Mouse (Mus musculus) neural tube, embryonic 13.5 days (tissue): ENCODE data around the gene Csnk1g2. TPM values are rescaled to one million over a fixed set of nuclear protein-coding genes. Genes with fewer than 3 reads are reported as not detected.

ENCODE experiments used
- ATAC-seq: fragments of 200-750 bp; cut with Nextera tagmentation; 2 replicates; pipeline ENCODE4 v1.8.0; 2017; ENCODE audit warnings: low read depth, mild to moderate bottlenecking, moderate TSS enrichment, moderate library complexity
- H3K27ac ChIP-seq: fragments of 300-500 bp; sonication (generic); replicated peaks from 2 replicates; pipeline ENCODE4 v1.5.1; 2015; ENCODE audit warnings: moderate library complexity, mild to moderate bottlenecking, inconsistent platforms
- H3K27me3 ChIP-seq: fragments of 300-500 bp; sonication (generic); 2 replicates; pipeline ENCODE4 v1.6.1; 2015; ENCODE audit warnings: mild to moderate bottlenecking, inconsistent platforms
- H3K36me3 ChIP-seq: fragments of 300-500 bp; sonication (generic); 2 replicates; pipeline ENCODE4 v1.6.1; 2015; ENCODE audit warnings: mild to moderate bottlenecking, inconsistent platforms
- H3K4me1 ChIP-seq: fragments of 300-500 bp; sonication (generic); replicated peaks from 2 replicates; pipeline ENCODE4 v1.6.1; 2015; ENCODE audit warnings: inconsistent platforms
- H3K4me2 ChIP-seq: fragments of 300-500 bp; sonication (generic); 2 replicates; pipeline ENCODE4 v1.6.1; 2015; ENCODE audit warnings: inconsistent platforms, mild to moderate bottlenecking, moderate library complexity
- H3K4me3 ChIP-seq: fragments of 300-500 bp; sonication (generic); 2 replicates; pipeline ENCODE4 v1.5.1; 2015; ENCODE audit warnings: mild to moderate bottlenecking, inconsistent platforms
- H3K9ac ChIP-seq: fragments of 300-500 bp; sonication (generic); 2 replicates; pipeline ENCODE4 v1.6.1; 2015; ENCODE audit warnings: moderate library complexity, mild to moderate bottlenecking, inconsistent platforms
- H3K9me3 ChIP-seq: fragments of 300-500 bp; sonication (generic); 2 replicates; pipeline ENCODE4 v1.6.1; 2016; ENCODE audit warnings: inconsistent platforms
- WGBS: fragments of 180-500 bp; shearing (Covaris S2); methylation state at CpG from one replicate; pipeline ENCODE4 v1.1.7; 2015; 5-methylcytosine and 5-hydroxymethylcytosine counted together
- polyA plus RNA-seq: library from polyadenylated mRNA; unstranded; fragments of >200 nt; fragmentation: Nextera tagmentation; extraction: Ambion mirVana; gene quantifications from 2 replicates; pipeline ENCODE4 v1.2.1, GENCODE M21; 2015

The Csnk1g2 gene
- polyA plus RNA-seq, 1 experiment from 2014 or later, result 110 TPM

DNA sequence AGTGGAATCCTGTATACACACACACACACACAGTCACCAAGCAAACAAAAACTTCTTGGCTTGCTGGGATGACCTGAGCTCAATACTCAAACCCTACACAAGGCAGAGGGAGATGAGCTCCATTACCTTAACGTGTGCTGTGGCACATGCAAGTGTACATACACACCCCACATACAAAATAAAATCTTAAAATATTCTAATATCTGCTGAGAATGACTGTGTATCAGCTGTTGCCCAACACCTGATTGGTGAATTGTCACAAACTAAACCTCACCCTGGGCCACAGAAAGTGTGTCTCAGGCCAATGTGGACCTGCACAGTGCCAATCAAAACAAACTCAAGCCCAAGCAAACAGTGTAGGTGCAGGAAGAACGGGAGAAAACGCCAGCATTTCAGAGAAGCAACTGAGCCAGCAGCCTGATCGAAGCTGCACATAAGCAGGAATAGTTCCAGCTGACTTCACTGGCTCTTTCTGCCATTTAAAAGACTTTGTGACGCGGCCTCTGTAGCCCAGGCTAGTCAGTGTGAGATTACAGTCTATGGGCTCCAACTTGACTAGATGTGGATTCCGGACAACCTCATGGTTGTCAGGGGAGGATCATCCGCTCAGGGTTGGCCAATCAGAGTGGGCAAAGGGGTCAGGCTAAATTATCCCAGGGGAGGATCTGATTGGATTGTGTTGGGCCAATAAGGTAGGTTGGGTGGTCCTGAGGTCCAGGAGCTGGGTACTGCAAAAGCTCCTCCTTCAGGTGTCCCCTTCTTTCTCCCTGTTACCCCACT lies 3.0 kb upstream of the Csnk1g2 start:
- 38% methylated on average over 8 of the region's 8 CpGs for WGBS
- ATAC-seq, result no peak
- no peak overlapping the region for H3K27ac ChIP-seq

DNA sequence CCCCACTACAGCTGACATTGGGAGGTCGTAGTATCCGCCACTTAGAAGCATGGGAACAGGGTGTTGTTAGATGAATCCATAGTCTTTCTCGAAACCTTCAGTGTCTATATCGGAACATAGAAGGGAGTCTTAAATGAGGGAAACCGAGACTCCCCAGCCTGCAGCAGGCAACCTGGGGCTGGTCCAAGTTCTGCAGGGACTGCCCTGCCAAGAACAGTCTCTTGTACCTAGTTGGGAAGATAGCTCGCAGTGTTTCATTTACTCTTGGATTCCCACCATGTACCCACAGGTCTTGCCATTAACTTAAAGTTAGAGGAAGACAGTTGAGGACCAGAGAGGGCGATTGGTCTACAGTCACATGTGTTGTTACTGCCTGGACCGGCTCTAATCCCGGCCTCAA lies 2.3 kb upstream of the Csnk1g2 start:
- H3K4me2 ChIP-seq, result no peak overlapping the region
- 89% methylated on average over 9 of the region's 9 CpGs for WGBS
- no peaks in the 10 kb centered on the region for H3K27me3 ChIP-seq
- no peak overlapping the region for H3K9ac ChIP-seq
- H3K4me1 ChIP-seq, result peaks cover 32% of the 10 kb centered on the region
- H3K36me3 ChIP-seq, result peaks cover 11% of the 10 kb centered on the region
- H3K9me3 ChIP-seq, result no peaks in the 10 kb centered on the region
- no peak overlapping the region for H3K27ac ChIP-seq
- H3K4me3 ChIP-seq, result no peak overlapping the region
- ATAC-seq, result no peak

More for the DNA sequence above, 3.0 kb upstream of the Csnk1g2 start:
- Histone ChIP-seq H3K9me3 (no peaks in the 10 kb centered on the region), H3K36me3 (peaks cover 18% of the 10 kb centered on the region), H3K4me1 (peaks cover 25% of the 10 kb centered on the region), H3K4me3 (no peak overlapping the region), H3K27me3 (no peaks in the 10 kb centered on the region), H3K4me2 (no peak overlapping the region), H3K9ac (0 out of 2 replicates have a peak overlapping the region, but pooled peaks have one; percentile 34)

DNA sequence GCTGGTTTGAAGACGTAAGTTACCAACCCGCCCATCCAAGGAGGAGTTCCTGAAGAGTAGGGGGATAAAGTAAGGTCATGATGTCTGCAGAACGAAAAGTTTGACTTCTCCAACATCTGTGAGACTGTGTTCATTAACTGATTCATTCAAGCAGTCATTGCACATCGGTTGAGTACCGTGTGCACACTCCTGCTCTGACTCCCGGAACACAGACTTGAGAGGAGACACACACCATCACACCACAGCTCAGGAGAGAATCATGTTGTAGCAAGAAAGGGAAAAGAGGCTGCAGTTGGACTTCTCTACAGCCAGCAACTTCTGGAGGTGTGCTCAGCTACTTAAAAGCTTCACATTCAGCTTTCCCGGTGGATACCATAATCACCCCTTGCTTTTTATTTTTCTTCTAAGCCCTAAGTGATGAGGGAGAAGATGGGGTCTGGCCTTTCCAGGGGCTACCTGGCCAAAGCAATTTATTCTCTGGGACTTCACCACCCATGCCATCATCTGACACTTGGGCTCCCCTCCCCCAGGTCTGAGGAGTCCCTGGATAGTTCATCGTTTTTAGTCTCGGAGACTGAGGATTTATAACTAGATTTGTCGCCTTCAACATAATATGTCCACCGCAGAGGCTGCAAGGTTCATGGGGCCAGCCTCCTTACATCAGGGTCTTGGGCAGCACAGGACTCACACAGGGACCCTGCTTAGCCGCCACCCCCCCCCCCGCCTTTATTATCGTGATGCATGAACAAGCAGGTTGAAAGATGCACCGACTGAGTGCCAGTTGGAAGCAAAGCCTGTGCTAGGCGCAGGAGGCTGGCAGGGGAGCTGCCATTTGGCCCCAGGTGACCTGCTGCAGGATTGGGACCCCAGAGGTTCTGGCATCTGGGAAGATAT lies 1.6 kb upstream of the Csnk1g2 start:
- H3K9me3 ChIP-seq, result no peaks in the 10 kb centered on the region
- 0 out of 2 replicates have a peak, but pooled peaks cover 4% of the 10 kb centered on the region for H3K36me3 ChIP-seq
- ATAC-seq, result no peak; the same call in 1 of the 2 replicates
- H3K4me1 ChIP-seq, result peaks cover 39% of the 10 kb centered on the region
- peak overlapping the region; percentile 71 for H3K9ac ChIP-seq
- peak overlapping the region; percentile 96 for H3K27ac ChIP-seq
- no peaks in the 10 kb centered on the region for H3K27me3 ChIP-seq
- H3K4me2 ChIP-seq, result peak overlapping the region; percentile 68
- peak overlapping the region; percentile 90 for H3K4me3 ChIP-seq
- 55% methylated on average over 16 of the region's 16 CpGs for WGBS

DNA sequence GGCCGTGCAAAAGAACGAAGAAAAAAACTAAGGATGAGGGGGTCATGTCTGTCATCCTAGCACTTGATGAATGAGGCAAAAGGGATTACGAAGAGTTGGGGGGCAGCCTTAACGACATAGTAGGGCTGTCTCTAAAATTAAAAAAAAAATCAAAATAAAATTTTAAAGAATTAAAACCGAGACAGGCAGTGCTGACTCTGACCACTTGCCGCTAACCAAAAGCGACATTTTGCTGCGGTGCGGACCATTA lies 1.0 kb upstream of the Csnk1g2 start:
- H3K27me3 ChIP-seq, result no peaks in the 10 kb centered on the region
- WGBS, result 3% methylated on average over 9 of the region's 9 CpGs
- H3K9me3 ChIP-seq, result no peaks in the 10 kb centered on the region
- peak overlapping the region; percentile 96 for H3K27ac ChIP-seq
- H3K4me2 ChIP-seq, result peak overlapping the region; percentile 68
- H3K36me3 ChIP-seq, result no peaks in the 10 kb centered on the region
- ATAC-seq, result no peak
- peak overlapping the region; percentile 71 for H3K9ac ChIP-seq
- H3K4me1 ChIP-seq, result peaks cover 39% of the 10 kb centered on the region
- peak overlapping the region; percentile 90 for H3K4me3 ChIP-seq

DNA sequence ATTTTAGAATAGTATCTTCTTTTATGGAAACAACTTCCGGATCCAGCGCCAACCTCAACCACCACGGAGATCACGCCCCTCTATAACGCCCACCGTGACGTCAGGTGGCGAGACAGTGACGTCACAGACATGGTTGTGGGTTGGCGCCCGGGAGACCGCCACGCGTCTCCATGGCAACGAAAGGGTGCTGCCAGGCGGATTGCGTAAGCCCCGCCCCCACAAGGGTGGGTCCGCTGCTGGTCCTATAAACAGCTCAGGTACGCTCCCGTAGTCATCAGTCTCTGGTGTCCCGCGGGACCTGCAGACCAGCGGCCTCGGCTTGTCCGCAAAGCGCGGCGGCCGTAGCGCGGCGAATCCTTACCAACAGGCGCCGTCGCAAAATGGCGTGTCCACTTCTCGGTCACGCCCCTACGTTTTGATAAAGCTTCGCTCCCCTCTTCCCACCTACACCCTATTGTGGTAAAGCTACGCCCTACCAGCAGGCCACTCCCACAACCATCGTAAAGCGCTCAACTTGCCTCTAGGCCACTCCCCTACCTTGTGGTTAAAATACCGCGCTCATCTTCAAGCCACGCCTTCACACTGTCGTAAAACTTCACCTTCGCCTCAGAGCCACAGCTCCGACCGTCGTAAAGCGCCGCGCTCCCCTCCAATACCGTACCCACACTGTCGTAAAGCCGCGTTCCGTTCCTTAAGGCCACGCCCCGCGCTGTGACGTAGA lies 538 bp upstream of the Csnk1g2 start:
- H3K9me3 ChIP-seq, result no peaks in the 10 kb centered on the region
- H3K4me3 ChIP-seq, result peak overlapping the region; percentile 90
- H3K36me3 ChIP-seq, result no peaks in the 10 kb centered on the region
- peaks cover 39% of the 10 kb centered on the region for H3K4me1 ChIP-seq
- H3K9ac ChIP-seq, result peak overlapping the region; percentile 71
- H3K4me2 ChIP-seq, result peak overlapping the region; percentile 100
- H3K27me3 ChIP-seq, result no peaks in the 10 kb centered on the region
- H3K27ac ChIP-seq, result peak overlapping the region; percentile 96
- under 1% methylated on average over 64 of the region's 64 CpGs for WGBS
- peak; percentile 97 for ATAC-seq

DNA sequence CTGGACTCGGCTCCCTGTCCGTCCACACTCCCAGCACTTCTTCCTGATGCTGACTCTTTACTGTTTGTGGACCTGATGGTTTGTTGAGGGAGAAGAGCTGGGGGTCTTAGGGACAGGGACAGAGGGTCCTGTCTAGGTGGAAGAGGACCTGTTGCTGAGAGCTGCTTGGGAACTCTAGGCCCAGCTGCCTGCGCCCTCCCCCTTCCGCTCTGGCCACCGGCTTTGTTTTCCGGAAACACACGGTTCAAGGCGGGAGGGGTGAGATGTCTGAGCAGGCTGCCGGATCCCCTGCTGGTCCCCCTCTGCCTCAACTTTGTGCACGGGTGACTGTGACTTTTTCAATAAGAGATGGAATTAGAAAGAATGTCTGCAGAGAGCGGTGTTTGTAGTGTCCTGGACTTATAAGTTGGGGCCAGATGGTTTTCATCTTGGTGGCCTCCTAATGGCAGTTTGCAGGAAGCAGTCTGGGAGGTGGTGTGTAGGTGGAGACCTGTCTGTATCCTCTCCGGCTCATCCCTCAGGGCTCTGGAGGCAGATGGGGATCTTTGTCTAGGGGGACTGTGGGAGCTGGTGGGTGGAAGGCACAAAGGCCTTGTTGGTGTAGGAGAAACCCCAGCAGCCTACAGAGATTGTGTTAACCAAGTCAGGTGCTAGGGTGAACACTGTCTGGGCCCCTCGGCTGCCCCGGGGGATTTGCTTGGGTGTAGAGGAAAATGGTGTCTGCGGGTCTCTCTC lies 986 bp downstream of the Csnk1g2 start:
- Histone ChIP-seq H3K27me3 (no peaks in the 10 kb centered on the region), H3K27ac (peak overlapping the region; percentile 86), H3K4me2 (peak overlapping the region; percentile 100), H3K4me3 (peak overlapping the region; percentile 90), H3K9ac (peak overlapping the region; percentile 96), H3K4me1 (peaks cover 52% of the 10 kb centered on the region), H3K9me3 (no peaks in the 10 kb centered on the region), H3K36me3 (no peaks in the 10 kb centered on the region)
- 20% methylated on average over 15 of the region's 15 CpGs for WGBS
- ATAC-seq, result no peak

DNA sequence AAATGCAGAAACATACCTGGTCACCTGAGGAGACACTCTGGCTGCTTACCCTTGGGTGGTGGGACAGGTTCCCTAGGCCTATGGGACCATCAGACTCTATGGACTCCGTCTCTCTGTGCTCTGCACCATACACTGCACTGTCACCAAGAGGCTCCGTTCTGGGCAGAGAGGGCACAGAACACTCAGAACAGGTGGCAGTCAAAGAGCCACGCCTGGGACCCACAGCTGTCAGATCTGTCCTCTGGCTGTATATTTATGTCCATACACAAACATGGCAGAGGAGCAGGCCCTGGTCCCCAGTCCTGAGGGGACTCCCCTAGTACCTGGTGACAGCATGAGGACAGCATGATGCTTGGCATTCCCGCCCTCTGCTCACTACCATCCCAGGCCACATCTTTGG lies 3.1 kb downstream of the Csnk1g2 start:
- Histone ChIP-seq H3K36me3 (0 out of 2 replicates have a peak, but pooled peaks cover 6% of the 10 kb centered on the region), H3K9me3 (no peaks in the 10 kb centered on the region), H3K4me1 (peaks cover 63% of the 10 kb centered on the region), H3K4me2 (no peak overlapping the region), H3K4me3 (no peak overlapping the region), H3K27ac (no peak overlapping the region), H3K27me3 (no peaks in the 10 kb centered on the region), H3K9ac (no peak overlapping the region)
- no peak for ATAC-seq
- 84% methylated on average over 4 of the region's 4 CpGs for WGBS

DNA sequence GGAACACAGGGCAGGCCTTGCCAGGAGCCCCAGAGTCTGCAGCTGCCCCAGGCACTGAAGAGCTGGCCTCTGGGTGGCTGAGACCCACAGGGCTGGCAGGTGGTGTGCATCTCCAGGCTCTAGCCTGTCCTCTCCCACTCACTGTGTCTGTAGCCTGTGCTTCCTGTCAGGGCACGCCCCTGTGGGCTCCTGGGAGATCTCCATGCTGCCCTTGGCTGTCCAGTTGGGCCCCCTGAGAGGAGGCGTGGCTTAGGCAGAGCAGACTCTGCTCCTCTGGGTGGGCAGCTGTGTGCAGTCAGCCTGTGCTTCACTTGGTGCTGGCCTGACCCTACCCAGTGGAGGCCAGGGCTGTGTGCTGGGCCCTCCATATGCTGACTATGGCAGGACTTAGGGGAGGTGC lies 5.0 kb downstream of the Csnk1g2 start:
- H3K27me3 ChIP-seq, result no peaks in the 10 kb centered on the region
- ATAC-seq, result no peak
- H3K4me2 ChIP-seq, result 0 out of 2 replicates have a peak overlapping the region, but pooled peaks have one; percentile 3
- H3K27ac ChIP-seq, result no peak overlapping the region
- H3K9ac ChIP-seq, result no peak overlapping the region
- no peaks in the 10 kb centered on the region for H3K9me3 ChIP-seq
- no peak overlapping the region for H3K4me3 ChIP-seq
- 55% methylated on average over 2 of the region's 2 CpGs for WGBS
- 0 out of 2 replicates have a peak, but pooled peaks cover 6% of the 10 kb centered on the region for H3K36me3 ChIP-seq
- peaks cover 55% of the 10 kb centered on the region for H3K4me1 ChIP-seq

DNA sequence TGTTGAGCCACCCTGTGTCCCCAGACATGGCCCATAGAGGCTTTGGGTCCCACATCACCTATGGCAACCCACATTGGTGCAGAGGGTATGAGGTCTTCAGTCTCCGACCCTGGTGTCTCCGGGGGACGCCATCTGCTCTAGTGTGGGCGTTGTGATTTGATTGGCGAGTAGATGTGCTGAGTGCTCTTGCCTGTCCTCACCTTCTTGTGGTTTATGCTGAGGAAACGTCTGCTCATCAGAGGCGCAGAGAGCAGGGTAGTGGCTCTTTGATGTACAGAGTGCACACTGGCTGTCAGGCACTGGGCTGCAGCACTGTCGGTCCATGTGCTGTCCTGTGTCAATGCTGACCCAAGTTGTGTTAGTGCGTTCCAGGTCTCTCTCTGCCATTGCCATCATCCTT lies 6.3 kb downstream of the Csnk1g2 start:
- Histone ChIP-seq H3K27me3 (no peaks in the 10 kb centered on the region), H3K4me1 (peaks cover 46% of the 10 kb centered on the region), H3K9me3 (no peaks in the 10 kb centered on the region), H3K36me3 (peaks cover 10% of the 10 kb centered on the region; the same call in 1 of the 2 replicates), H3K4me3 (no peak overlapping the region), H3K4me2 (no peak overlapping the region), H3K27ac (no peak overlapping the region), H3K9ac (0 out of 2 replicates have a peak overlapping the region, but pooled peaks have one; percentile 8)
- 82% methylated on average over 9 of the region's 9 CpGs for WGBS
- no peak for ATAC-seq

DNA sequence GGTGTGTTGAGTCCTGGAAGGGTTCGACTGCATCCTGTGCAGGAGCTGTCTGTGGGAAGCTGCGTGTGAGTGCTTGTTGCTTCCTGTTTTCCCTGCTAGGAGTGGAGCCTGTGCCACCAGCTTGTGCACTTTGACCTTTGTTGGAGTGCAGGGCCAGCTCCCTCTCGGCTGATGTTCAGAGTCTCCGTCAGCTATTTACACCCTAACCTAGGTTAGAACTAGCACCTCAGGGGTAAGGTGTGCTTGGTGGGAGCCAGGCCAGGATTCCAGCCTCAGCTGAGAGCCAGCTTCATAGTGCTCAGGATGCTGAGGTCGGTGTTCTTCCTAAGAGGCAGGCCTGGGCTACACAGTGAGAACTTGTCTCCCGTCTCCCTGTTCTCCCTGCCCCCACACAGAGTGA lies 12.7 kb downstream of the Csnk1g2 start:
- H3K4me1 ChIP-seq, result no peaks in the 10 kb centered on the region
- no peak for ATAC-seq
- H3K27me3 ChIP-seq, result no peaks in the 10 kb centered on the region
- H3K27ac ChIP-seq, result no peak overlapping the region
- H3K9me3 ChIP-seq, result no peaks in the 10 kb centered on the region
- H3K4me3 ChIP-seq, result no peak overlapping the region
- WGBS, result 87% methylated on average over 6 of the region's 6 CpGs
- no peak overlapping the region for H3K4me2 ChIP-seq
- H3K36me3 ChIP-seq, result peaks cover 69% of the 10 kb centered on the region
- no peak overlapping the region for H3K9ac ChIP-seq

DNA sequence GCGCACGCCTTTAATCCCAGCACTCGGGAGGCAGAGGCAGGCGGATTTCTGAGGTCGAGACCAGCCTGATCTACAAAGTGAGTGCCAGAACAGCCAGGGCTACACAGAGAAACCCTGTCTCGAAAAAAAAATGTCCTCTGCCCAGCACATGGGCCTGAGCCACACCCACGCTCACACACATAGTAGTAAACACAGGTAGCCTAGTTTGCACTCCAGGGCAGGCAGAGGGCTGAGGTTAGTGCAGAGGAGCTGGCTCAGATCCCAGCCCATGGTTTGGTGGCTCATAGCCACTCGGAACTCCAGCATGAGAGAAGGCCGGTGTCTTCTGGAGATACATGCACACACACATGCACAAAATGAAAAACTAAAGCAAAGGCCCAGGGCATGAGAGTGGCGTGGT lies 24.3 kb downstream of the Csnk1g2 start:
- H3K4me1 ChIP-seq, result 0 out of 2 replicates have a peak, but pooled peaks cover 8% of the 10 kb centered on the region
- 93% methylated on average over 10 of the region's 10 CpGs for WGBS
- H3K9me3 ChIP-seq, result no peaks in the 10 kb centered on the region
- H3K27me3 ChIP-seq, result no peaks in the 10 kb centered on the region
- no peak overlapping the region for H3K4me3 ChIP-seq
- H3K27ac ChIP-seq, result no peak overlapping the region
- peaks cover 66% of the 10 kb centered on the region for H3K36me3 ChIP-seq
- H3K4me2 ChIP-seq, result no peak overlapping the region
- no peak for ATAC-seq
- H3K9ac ChIP-seq, result no peak overlapping the region
